Mouse (Mus musculus) gastrocnemius, postnatal 14 days (tissue): ENCODE results near the gene Gm7030. TPM values are rescaled to one million over a fixed set of nuclear protein-coding genes. Genes with fewer than 3 reads are reported as not detected.
"Not testable (repeated sequence)": the region's sequence is repeated elsewhere in the genome, so short reads cannot be mapped to it uniquely, and the experiment has no call there.

Source experiments
- DNase-seq: peaks from one replicate; pipeline ENCODE4 v3.0.0; 2021; ENCODE audit warnings: mixed read lengths
- intact Hi-C: fragments of 180-260 bp; cut with DNase I; formaldehyde crosslinking; loops from one replicate; pipeline ENCODE4 v1.15.1; 2025; ENCODE audit warnings: low total_unique reads
- total RNA-seq, 2 experiments: library from RNA; stranded (reverse); gene quantifications; 2 replicates each; pipeline ENCODE4 v1.2.3; 2021

Gene Gm7030
- total RNA-seq, 2 experiments from 2014 or later: not detected

- intact Hi-C loops: no loop called here
- no peak for DNase-seq
Observed at GRCm38 (mm10) chr17:36145111-36145860, 16.1 kb upstream of the Gm7030 start.

DNA sequence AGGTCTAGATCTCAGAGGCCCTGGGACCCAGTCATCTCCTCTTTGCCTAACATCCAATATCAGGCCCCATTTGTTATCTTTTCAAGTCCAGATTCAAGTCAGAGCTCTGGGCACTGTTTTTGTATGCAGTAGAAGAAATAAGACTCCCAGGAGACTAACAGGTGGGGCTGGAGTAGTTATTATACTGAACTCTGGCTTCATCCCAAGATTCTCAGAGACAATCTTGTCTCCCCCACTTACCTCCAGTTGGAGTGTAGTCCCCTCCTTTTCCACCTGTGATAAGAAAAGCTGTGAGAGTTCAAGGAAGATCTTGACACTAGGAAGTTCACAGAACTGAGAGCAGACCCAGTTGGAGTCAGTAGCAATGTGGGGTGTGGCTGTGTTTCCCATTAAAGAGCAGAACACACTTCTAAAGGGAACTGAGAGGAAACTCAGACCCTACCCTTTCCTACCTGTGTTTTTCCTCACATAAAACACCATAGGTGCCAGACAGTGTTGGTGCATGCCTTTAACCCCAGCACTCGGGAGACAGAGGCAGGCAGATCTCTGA, 7.1 kb upstream of the Gm7030 start:
- DNase-seq: not testable (repeated sequence)
- intact Hi-C loops: loop anchor here (10.0 kb wide), 1 partner anchor 72 kb away; no protein-coding TSS in a partner anchor

- intact Hi-C loops: loop anchor here (10.0 kb wide), 1 partner anchor 71 kb away; no protein-coding TSS in a partner anchor
- DNase-seq: not testable (repeated sequence)
Observed at GRCm38 (mm10) chr17:36135421-36136231, 6.4 kb upstream of the Gm7030 start.

DNA sequence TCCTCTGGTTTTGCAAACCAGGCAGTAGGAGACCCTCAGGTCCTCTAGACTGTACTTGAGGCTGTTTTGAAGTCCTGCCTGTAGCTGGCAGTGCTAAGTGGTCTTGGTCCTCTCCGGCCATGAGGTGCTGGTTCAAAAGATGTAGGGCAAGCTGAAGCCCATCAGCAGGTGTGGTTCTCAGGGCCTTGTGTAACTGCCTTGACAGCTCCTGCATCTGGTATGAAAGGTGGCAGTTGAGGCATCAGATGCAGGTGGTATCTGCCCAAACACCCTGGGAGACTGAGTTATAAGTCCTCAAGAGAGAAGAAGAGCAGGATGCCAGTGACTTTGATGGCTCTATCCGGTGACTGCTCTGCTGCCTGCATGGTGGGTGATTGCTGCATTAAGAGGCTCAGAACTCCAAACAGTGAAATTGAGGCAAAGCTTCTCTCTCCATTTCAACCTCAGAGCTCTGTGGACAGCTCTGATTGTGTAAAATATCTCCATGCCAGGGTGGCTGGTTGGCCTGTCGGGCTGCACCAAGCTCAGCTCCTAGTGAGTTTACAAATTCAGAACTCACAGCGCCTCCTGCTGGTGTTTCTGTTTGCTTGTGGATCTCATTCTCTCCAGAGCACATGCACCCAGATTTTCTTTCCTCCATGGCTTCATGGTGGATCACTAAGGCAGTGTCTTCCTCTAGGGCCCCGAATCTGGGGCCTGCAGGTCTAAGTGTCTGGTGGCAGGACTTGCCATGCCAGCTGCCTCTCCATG, 2.5 kb upstream of the Gm7030 start:
- intact Hi-C loops: loop anchor here (10.0 kb wide), 1 partner anchor 67 kb away; no protein-coding TSS in a partner anchor
- DNase-seq: no peak

GRCm38 (mm10) chr17:36128525-36128924, 700 bp downstream of the Gm7030 start:
- intact Hi-C loops, DNase-seq: not testable (repeated sequence)

DNA sequence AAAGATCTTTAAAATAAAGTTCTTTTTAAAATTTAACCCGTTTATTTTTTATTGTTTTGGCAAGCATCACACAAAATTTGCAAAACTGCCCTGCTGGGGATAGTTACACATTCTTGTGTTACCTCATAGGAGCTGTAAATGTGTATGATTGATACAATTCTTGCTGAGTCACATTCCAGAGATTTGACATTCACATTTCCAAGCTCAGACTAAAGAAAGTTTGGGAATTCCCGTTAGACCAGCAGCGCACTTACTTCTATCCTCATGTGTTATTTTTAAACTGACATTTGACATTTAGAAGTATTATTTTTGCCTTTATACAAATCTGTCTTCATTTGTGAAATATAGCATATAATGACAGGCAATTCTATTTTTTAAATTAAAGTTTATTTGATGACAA, 5.1 kb downstream of the Gm7030 start:
- DNase-seq, intact Hi-C loops: not testable (repeated sequence)

DNA sequence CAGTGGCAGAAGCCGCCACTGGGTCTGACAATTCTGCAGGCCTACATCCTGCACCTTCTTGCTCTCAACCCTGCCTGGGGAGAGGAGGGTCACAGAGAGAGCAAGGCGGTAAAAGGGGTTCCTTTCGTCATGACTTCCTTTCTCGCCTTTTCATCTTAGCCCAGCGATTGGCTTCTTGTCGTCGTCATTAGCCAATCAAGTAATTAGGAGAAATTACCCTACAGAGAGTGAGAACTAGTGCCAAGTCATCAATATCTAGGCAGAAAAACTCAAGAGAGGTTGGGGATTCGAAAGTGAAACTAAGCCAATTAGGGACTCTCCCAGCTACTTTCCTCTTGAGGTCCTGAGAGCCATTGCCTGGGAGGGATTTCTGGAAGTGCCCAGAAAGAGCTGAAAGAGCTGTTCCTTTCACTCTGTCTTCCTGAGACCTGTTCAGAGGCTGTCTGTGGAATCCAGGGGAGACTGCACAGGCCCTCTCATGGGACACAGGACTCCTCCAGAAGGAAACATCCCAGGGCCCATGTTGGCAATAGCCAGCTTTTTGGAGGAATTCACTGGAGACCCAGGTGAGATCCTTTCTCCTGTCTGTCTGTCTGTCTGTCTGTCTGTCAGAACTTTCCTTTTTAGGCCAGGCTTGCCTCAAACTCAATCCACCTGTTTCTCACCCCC, 7.7 kb downstream of the Gm7030 start, which contains the start of gene Gm19684:
Gm19684 (plus strand) TSS at position 327 of the 669 bp plus-strand sequence.
- DNase-seq, intact Hi-C loops: not testable (repeated sequence)

- DNase-seq, intact Hi-C loops: not testable (repeated sequence)
Observed at GRCm38 (mm10) chr17:36120839-36121238, 8.4 kb downstream of the Gm7030 start.

DNA sequence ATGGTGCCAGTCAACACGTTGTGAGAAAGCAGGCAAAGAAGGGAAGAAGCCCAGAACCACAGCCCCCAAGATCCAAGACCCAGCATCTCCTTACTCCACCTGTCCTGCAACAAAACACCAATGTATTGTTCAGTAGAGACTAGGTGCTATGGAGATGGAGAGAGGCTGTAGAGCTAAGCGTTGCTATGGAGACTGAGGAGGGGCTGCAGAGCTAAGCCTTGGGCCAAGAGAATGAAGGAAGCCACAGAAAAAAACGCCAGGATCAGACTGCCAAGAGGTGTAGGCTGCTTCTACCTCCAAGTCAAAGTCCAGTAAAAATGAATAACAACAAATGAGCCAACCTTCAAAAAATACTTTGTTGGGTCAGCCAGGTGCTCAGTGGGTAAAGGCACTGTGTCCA, 12.7 kb downstream of the Gm7030 start:
- DNase-seq, intact Hi-C loops: not testable (repeated sequence)

DNA sequence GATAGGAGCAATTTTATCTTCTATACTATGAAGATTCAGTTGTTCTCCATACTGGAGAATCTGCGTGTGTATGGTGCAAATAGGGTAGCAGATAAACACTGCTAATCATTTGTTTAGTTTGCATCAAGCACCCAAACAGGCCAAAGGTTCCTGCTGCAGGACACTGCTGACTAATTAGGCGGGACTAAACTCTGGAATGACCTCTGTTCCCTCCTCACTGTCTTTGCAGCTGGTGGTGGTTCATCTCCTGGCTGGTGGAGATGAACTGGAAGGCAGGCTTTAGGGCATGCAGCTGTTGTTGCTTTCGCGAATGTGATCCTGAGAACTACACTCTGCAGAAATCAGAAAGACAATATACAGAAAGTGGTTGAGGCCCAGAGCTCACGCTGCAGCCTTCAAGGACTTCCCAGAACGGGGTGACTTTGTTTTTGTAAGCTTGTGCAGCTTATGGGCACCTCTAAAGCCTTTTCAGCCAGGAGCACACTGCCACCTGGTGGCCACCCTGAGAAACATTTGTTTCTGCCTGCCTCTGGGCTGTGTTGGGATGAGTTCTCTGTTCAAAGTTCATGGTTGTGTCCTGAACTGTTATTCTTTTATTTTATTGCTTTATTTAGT, 15.1 kb downstream of the Gm7030 start:
- DNase-seq, intact Hi-C loops: not testable (repeated sequence)

DNA sequence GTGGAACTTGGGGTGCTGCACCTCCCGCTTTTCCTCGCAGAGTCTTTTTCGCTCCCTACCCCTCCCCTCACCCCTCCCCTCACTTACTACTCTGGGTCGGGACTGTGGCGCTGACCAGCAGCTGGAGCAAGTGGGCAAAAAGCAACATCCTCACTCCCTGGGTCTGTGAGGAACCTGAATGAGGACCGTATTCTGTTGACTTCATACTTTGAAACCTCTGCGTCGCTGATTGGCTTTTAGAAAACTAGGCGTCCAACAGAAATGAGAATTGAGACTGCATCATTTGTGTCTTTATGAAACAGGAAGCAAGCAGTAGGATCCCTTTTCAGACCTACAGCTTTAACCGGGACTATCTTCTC, 17.7 kb downstream of the Gm7030 start:
- intact Hi-C loops: not testable (repeated sequence)

GRCm38 (mm10) chr17:36110641-36111509, 18.4 kb downstream of the Gm7030 start:
- intact Hi-C loops, DNase-seq: not testable (repeated sequence)

More for the DNA sequence above, 17.7 kb downstream of the Gm7030 start:
- not testable (repeated sequence) for DNase-seq

DNA sequence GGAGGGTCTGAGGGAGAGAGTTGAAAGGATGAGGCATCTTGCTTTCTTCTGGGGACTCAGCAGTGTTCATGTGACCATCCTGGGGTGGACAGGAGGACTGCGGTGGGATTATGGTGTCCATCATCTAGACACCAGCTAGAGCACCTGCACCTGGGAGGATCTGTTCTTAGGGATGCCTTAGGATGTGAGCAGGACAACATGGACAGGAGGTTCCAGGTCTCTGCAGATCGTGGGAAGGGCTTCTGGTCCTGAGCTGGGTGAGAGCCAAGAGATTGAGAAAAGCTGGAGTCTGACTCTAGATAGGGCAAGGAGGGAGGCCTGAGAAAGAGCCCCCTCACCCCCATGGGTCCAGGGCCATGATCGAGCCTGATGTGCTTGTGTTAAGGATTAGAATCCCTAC, 19.1 kb downstream of the Gm7030 start:
- intact Hi-C loops, DNase-seq: not testable (repeated sequence)

- intact Hi-C loops: not testable (repeated sequence)
Observed at GRCm38 (mm10) chr17:36102091-36102490, 27.1 kb downstream of the Gm7030 start.

DNA sequence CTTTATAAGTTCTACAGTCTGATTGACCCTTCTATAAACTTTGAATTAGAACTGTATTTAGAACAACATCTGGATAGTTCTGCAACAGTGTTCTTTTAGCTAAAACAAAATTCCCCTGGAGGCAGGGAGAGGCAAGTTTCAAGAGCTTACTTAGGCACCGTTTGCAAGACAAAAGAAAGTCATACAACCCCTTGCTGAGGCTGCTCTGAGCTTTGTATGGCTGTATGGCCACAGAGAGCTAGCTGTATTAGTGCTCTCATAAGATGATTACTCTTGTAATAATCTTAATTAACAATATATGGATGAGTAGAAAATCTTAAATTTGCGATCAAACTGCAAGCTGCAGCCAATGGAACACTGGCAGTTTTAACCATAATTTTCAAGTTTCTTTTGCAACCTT, 29.6 kb downstream of the Gm7030 start:
- DNase-seq, intact Hi-C loops: not testable (repeated sequence)

More at GRCm38 (mm10) chr17:36102091-36102490, 27.1 kb downstream of the Gm7030 start:
- DNase-seq: not testable (repeated sequence)

DNA sequence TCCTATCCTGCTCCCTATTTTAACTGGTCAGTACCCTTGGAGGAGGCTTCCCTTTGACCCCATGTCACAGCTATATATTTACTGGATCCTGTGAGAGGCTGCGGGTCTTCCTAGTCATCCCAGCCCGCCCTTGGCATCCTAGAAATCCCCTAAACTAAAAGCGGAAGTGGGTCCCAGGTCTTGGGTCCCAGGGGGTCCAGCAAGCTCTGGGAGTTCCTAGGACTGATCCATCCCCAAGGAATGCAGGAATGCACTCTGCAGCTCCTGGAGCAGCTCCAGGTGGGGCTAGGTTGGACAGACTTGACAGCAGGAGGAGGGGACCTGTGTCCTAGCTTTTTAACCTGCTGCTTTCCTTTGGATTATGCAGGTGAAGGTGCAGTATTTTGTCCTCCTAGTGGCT, 35.3 kb downstream of the Gm7030 start:
- DNase-seq: no peak
- intact Hi-C loops: no loop called here

DNA sequence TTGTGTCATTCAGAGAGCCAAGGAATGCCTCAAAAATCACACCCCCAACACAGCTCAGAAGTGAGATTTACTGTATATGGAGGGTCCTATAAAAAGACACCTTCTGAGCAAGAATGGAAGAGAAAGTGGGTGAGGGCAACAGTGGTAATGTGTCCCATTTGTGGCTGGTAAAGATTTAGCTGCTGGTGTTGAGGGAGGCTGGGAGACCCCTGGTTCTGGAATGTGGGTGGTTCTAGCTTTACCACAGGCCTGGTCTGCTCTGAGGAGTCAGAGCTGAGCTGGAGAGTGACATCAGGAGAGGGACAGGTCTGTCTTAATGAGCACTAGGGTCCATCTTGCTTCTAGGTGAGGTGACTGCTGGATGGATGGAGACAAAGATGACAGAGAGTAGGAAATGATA, 36.7 kb downstream of the Gm7030 start:
- DNase-seq, intact Hi-C loops: not testable (repeated sequence)
